Mouse (Mus musculus): ENCODE results near the gene Lrp5.
"Not testable (repeated sequence)": the region's sequence is repeated elsewhere in the genome, so short reads cannot be mapped to it uniquely, and the experiment has no call there.

Lrp5 gene

GRCm38 (mm10) chr19:3612534-3613273, 73.7 kb downstream of the Lrp5 start:
- no peak for DNase-seq (ENCODE audit: low read depth, low spot score)

DNA sequence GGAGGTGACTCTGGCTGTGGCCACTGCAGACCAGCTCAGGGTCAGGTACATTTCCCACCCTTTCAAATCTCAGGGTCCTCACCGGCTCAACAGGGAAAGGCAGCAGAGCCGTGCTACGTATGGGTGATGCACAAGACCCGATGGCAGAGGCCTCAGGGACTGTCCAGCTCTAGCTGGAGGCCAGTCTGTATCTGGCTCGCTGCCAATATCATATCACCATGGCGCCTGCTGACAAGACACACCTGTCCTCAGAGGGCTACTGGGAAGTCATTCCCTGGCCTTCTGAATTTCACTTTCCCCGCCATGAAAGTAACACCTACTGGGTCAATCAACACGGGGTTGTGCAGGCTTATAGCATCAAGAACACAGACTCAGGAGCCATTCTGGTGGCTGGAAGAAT, 74.6 kb downstream of the Lrp5 start:
- no peak for DNase-seq (ENCODE audit: low read depth, low spot score)

DNA sequence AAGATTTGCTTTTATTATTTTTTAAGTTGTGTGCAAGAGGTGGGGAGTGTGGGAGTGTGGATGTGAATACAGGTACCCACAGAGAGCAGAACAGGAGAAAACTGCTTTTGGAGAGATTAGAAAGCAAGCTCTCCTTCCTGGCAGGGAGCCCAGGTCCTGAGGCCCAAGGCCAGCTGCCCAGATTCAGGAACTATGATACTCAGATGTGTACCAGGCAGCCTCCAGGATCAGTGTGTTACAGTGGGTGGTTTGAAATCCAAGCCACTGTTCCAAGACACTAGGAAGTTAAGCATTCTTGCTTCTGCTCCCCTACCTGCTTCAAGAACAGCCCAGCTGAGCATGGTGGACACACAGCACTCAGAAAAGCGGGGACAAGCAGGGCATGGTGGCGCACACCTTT, 75.5 kb downstream of the Lrp5 start:
- DNase-seq (ENCODE audit: low read depth, low spot score), result no peak

DNA sequence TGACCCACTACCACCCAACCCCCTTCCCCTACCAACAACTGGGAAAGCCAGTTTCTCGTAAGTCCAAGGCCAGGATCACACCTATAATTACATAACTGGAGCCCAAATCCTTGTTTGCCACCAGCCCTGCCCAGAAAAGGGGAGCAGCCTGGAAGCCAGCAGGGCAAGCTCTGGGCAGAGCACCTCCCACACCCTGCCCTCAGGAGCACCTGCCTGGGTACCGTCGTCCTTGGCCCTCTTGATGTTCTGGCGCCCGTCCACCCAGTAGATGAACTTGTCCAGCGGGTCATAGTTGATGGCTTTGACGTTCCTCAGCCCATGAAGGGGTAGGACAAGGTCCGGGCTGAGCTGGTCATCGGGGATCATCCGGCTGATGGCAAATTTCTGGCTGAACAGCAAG, 76.5 kb downstream of the Lrp5 start:
- DNase-seq (ENCODE audit: low read depth, low spot score), result no peak

DNA sequence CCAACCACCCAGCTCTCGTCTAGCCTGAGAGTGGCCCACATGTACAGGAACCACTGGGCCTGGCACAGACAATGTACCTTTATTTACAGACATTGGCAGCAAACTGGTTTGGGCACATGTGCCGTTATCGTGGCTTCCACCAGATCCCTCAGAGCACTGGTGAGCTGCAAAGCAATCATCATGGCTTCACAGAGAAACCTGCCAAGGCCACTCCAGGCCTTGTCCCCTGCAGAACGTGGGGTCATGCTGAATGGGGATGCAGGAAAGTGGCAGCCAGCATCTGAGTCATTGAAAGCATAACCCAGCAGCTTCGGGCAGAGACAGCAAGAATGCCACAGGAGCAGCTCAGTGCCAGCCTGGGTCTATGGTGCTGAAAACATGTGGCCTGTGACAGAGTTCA, 92.0 kb downstream of the Lrp5 start:
- DNase-seq (ENCODE audit: low read depth, low spot score), result no peak

DNA sequence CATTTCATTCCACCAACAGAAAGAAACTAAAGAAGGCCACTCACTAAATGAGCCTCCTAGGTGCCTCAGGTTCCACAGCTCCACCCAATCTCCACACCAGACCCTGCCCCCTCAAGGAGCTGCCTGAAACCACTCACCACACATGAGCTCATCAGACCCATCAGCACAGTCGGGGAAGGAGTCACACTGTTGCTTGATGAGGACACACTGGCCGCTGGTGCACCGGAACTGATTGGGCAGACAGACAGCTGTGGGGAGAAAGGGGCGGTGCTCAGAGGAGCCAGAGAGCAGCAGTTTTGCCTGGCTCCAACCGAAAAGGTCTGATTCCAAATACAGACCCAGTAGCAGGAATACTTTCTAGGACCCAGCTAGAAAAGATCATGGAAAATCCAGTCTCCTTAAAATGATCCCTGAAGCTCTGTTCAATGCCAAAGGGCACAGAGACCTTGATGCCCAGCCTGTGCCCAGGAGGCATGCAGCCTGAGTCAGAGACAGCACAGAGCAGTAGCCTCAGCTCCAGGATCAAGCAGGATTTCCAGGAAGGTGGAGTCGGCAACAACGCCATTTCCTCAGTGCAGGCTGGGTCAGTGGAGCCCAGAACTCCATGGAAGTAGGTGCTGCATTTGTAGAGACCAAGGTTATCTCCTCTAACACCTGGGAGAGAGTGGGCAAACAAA, 92.8 kb downstream of the Lrp5 start:
- DNase-seq (ENCODE audit: low read depth, low spot score), result no peak

GRCm38 (mm10) chr19:3589968-3590367, 96.4 kb downstream of the Lrp5 start:
- DNase-seq (ENCODE audit: low read depth, low spot score), result no peak

- DNase-seq (ENCODE audit: low read depth, low spot score), result no peak
Observed at GRCm38 (mm10) chr19:3589547-3589946, 96.8 kb downstream of the Lrp5 start.

- DNase-seq (ENCODE audit: low read depth, low spot score), result not testable (repeated sequence)
Observed at GRCm38 (mm10) chr19:3587729-3588128, 98.6 kb downstream of the Lrp5 start.

GRCm38 (mm10) chr19:3586540-3586939, 99.8 kb downstream of the Lrp5 start:
- no peak for DNase-seq (ENCODE audit: low read depth, low spot score)

DNA sequence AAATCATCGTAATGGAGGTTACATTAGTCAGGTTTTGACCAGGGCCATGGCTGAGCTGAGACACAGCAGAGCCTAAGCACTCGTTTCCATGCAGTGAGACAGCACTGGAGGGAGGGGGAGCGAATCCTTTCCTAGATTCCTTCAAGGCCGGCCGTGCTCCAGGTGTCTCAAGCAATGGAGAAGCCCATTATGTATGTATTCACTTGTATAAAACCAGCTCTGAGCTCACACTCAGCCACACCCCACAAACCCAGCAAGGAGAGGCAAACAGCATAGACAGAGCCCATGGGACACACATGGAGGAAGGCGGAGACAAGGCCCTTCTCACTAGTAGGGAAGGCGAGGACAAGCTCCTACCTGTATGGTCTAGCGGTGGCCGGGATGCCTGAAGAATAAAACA, 100.3 kb downstream of the Lrp5 start:
- DNase-seq (ENCODE audit: low read depth, low spot score), result no peak

GRCm38 (mm10) chr19:3581326-3581725, 105.0 kb downstream of the Lrp5 start:
- DNase-seq (ENCODE audit: low read depth, low spot score), result no peak

GRCm38 (mm10) chr19:3577911-3578290, 108.5 kb downstream of the Lrp5 start:
- no peak for DNase-seq (ENCODE audit: low read depth, low spot score)

GRCm38 (mm10) chr19:3577265-3577910, 109.0 kb downstream of the Lrp5 start:
- DNase-seq (ENCODE audit: low read depth, low spot score), result no peak

DNA sequence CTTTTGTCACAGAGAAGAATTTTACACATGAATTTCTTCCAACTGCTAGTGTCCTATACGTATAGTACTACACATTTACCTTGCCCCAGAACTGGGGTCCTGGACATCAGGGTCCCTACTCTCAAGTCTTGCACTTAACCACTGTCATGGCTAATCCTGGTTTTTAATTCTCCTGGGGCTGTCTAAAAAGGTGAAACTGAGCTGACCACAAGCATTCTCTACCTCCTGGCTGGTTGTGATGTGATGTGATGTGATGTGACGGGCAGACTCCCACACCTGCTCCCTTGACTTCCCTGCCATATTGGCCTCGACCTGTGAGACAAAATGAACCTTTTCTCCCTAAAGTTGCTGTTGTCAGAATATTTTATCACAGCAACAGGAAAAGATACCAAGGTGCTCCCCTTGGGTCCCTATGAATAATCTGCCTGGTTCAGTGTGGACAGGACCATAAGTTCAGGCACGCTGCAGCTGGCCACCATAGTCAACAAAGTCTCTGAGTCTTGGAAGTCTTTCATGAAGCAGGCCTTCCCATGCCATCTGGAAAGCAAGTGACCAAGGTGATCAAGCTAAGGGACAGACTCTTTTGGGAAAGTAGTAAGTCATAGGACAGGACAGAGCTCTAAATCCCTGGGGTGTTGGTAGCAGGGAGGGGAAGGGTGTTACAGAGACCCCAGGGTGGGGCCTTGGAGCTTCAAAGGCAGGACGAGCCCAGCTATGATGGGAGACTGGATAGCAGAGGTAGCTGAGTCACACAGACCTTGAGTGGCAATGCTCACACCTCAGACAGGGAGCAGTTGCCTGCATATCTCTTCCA, 109.7 kb downstream of the Lrp5 start:
- DNase-seq (ENCODE audit: low read depth, low spot score), result no peak

DNA sequence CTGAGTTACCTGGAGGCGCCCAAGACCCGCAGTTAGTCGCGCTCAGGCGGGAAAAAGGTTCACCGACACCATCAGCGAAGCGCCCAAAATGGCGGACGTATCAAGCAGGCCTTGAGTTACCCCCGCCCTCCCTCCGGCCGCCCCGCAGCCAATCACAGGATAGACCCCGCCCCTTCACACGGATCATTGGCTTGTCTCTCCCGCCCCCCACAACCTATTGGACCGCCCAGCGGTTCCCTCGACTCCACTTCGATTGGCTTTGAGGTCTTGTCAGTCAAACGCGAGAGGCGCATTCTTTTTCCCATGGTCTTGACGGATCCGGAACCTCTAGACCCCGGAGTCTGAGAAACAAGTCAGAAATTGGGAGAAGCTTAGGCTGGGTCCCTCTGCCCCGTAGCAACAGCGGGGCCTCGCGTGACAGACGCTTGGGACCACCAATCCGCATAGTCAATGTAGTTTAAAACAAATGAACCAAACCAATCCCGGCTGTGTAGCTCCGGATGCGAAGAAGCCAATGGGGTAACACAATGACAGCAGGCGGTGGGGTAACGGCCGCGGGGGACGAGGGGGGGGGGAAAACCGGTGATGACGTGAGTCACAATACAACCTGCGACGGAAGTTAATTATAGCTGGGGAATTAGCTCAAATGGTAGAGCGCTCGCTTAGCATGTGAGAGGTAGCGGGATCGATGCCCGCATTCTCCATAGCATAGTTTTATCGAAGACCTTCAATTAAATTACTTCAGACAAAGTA, 110.6 kb downstream of the Lrp5 start, which contains the start of gene Ppp6r3:
Gene Ppp6r3 (minus strand): TSS at position 118 of the 753 bp plus-strand sequence.
- DNase-seq (ENCODE audit: low read depth, low spot score), result peak; percentile 99

- no peak for DNase-seq (ENCODE audit: low read depth, low spot score)
Observed at GRCm38 (mm10) chr19:3575276-3575631, 111.1 kb downstream of the Lrp5 start.

DNA sequence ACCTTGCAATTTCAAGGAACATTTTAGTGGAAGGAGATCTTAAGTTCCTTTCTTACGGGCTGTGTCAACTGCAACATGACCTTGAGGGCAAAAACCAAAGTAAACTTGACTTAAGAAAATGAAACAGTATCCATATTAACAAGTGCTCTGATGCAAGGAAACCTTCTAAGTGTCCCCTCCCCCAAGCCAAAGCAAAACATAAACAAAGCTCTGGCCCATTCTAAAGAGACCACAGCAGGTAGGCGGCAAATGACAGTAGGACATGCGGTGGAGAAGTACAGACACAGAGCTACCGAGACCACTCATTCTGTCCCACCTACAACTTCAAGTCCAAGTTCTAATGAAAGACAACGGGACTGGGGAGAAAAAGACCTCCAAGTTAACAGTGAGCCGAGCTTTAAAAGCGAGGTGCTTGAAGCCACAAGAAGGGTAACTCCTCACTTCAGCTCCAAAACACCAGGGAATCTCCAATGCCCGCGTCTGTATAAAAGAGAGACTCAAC, 111.7 kb downstream of the Lrp5 start:
- no peak for DNase-seq (ENCODE audit: low read depth, low spot score)

- no peak for DNase-seq (ENCODE audit: low read depth, low spot score)
Observed at GRCm38 (mm10) chr19:3564309-3564708, 122.1 kb downstream of the Lrp5 start.

DNA sequence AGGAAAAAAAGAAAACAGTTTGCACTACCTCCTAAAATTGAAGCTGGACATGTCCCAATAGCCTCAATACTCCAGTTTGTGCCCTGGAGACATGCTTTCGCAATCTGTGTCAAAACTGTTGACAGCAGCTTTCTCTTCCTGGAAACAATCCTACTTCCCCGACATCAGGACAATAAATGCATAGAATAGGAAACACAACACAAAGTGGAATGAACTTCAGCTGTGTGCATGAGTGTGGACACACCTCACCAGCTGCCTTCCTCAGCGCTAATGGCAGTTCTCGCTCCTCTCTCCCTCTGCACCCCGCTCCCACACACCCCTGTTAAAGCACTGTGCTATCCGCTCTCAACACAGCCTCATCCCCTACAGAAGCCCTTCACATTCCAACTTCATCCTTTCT, 123.6 kb downstream of the Lrp5 start:
- no peak for DNase-seq (ENCODE audit: low read depth, low spot score)

GRCm38 (mm10) chr19:3562298-3562697, 124.1 kb downstream of the Lrp5 start:
- no peak for DNase-seq (ENCODE audit: low read depth, low spot score)
